ENCODE assay signal across 24 mouse cellular contexts in the genomic region with DNA sequence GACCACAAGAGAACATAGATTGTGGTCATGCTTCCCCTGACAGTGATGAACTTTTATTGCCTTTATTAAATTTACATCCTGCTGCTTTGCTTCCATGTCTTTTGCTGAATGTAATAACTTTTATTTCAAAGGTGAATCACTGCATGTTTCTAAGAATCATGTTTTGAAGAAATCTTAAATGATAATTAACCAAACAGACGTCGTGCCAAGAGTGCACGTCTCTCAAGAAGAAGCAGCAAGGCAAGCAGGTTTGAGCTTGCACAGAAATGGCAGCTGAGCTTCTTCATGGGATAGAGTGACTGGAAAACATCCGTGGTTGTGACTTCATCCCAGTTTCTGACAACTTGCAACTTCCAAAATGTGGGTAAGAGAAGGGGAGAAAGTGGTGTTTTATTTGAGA. TPM values are rescaled to one million over a fixed set of nuclear protein-coding genes. Genes with fewer than 3 reads are reported as not detected.
A peak's percentile ranks its signal among the peaks of the same experiment; 100 is the strongest.
DNase-seq lines count a peak whose midpoint lies in the region; ATAC-seq lines count a peak whose summit lies in the region.
"Had no signal": no experiment of that assay in that cellular context is flagged by ENCODE, and none has a peak within 500 bp of the region (broad histone marks: within the 10 kb centered on the region; RNA-seq: fewer than 3 reads in every experiment).

No protein-coding gene starts in this region.

- H3K4me1 ChIP-seq in embryonic facial prominence, embryonic 14.5 days (ENCODE audit: control insufficient read depth, insufficient read depth, low read length): no peaks in the 10 kb centered on the region
- no peaks in the 10 kb centered on the region for H3K4me1 ChIP-seq in embryonic facial prominence, embryonic 10.5 days
- H3K4me1 ChIP-seq in kidney, embryonic 14.5 days (ENCODE audit: control insufficient read depth, insufficient read depth, low read length): no peaks in the 10 kb centered on the region
- H3K4me1 ChIP-seq: embryonic facial prominence, embryonic 13.5 days had no signal

- no peak overlapping the region for H3K9ac ChIP-seq in embryonic facial prominence, embryonic 14.5 days (ENCODE audit: low read depth, low read length)
- no peak overlapping the region for H3K9ac ChIP-seq in kidney, embryonic 14.5 days (ENCODE audit: low read depth, low read length)
- H3K9ac ChIP-seq: embryonic facial prominence, embryonic 13.5 days; forebrain, embryonic 13.5 days; forebrain, embryonic 15.5 days; forebrain, postnatal 0 days had no signal

- DNase-seq in embryonic facial prominence, embryonic 14.5 days (ENCODE audit: low spot score): peak; percentile 5
- DNase-seq in embryonic facial prominence, embryonic 10.5 days (ENCODE audit: low spot score): no peak
- DNase-seq in kidney, adult 8-10 months: peak; percentile 19 to 24
- no peak for DNase-seq in kidney, postnatal 4 days
- DNase-seq in kidney, postnatal 25 days: peak; percentile 34 to 37
- DNase-seq: adrenal gland, adult 8-10 months; adrenal gland, postnatal 14 days; adrenal gland, postnatal 36 days; B cell, adult 2 months; cerebellum, adult 11-12 months; cerebellum, adult 2 months; cerebellum, adult 9-10 months; cerebellum, postnatal 10 days; cerebellum, postnatal 25 days; forebrain, postnatal 0 days had no signal

- 71% methylated on average over 4 of the region's 4 CpGs for WGBS in embryonic facial prominence, embryonic 14.5 days
- WGBS in embryonic facial prominence, embryonic 10.5 days: 90% methylated on average over 4 of the region's 4 CpGs
- WGBS in kidney, embryonic 14.5 days: 84% methylated on average over 4 of the region's 4 CpGs

- H3K27me3 ChIP-seq in embryonic facial prominence, embryonic 14.5 days (replicated peaks; ENCODE audit: control insufficient read depth, insufficient read depth, low read length): no peaks in the 10 kb centered on the region
- no peaks in the 10 kb centered on the region for H3K27me3 ChIP-seq in embryonic facial prominence, embryonic 10.5 days (replicated peaks; ENCODE audit: low read depth, poor library complexity, severe bottlenecking)
- no peaks in the 10 kb centered on the region for H3K27me3 ChIP-seq in kidney, embryonic 14.5 days (ENCODE audit: control insufficient read depth, insufficient read depth, low read length)
- H3K27me3 ChIP-seq: CH12.LX; embryonic facial prominence, embryonic 13.5 days; forebrain, embryonic 13.5 days; forebrain, embryonic 15.5 days had no signal

- H3K36me3 ChIP-seq in embryonic facial prominence, embryonic 14.5 days (ENCODE audit: control insufficient read depth, insufficient read depth, low read length): no peaks in the 10 kb centered on the region
- no peaks in the 10 kb centered on the region for H3K36me3 ChIP-seq in embryonic facial prominence, embryonic 10.5 days (replicated peaks)
- no peaks in the 10 kb centered on the region for H3K36me3 ChIP-seq in kidney, embryonic 14.5 days (ENCODE audit: control insufficient read depth, insufficient read depth, low read length)
- H3K36me3 ChIP-seq: embryonic facial prominence, embryonic 13.5 days; forebrain, embryonic 15.5 days; G1E had no signal

- ATAC-seq in embryonic facial prominence, embryonic 14.5 days (ENCODE audit: low read depth): no peak
- no peak for ATAC-seq in kidney, embryonic 14.5 days (ENCODE audit: low FRiP score, low TSS enrichment)
- ATAC-seq: activated CD4-positive, CD25-positive, alpha-beta regulatory T cell, adult 4 months; CD4-positive, CD25-positive, alpha-beta regulatory T cell, adult 4 months; forebrain, embryonic 13.5 days; forebrain, embryonic 15.5 days; forebrain, postnatal 0 days; Patski had no signal

- no peaks in the 10 kb centered on the region for H3K9me3 ChIP-seq in embryonic facial prominence, embryonic 14.5 days (ENCODE audit: control insufficient read depth, low read length)
- no peaks in the 10 kb centered on the region for H3K9me3 ChIP-seq in embryonic facial prominence, embryonic 10.5 days
- H3K9me3 ChIP-seq in kidney, embryonic 14.5 days (ENCODE audit: control insufficient read depth, low read length): no peaks in the 10 kb centered on the region
- H3K9me3 ChIP-seq: embryonic facial prominence, embryonic 13.5 days; forebrain, embryonic 13.5 days; forebrain, embryonic 15.5 days had no signal

- no peak overlapping the region for H3K4me3 ChIP-seq in embryonic facial prominence, embryonic 14.5 days (ENCODE audit: low read depth, low read length)
- H3K4me3 ChIP-seq in embryonic facial prominence, embryonic 10.5 days: no peak overlapping the region
- H3K4me3 ChIP-seq in kidney, embryonic 14.5 days (ENCODE audit: low read length): no peak overlapping the region
- H3K4me3 ChIP-seq: embryonic facial prominence, embryonic 13.5 days; forebrain, embryonic 13.5 days; forebrain, embryonic 15.5 days had no signal

- H3K4me2 ChIP-seq in embryonic facial prominence, embryonic 14.5 days (ENCODE audit: low read depth, low read length): no peak overlapping the region
- no peak overlapping the region for H3K4me2 ChIP-seq in kidney, embryonic 14.5 days (replicated peaks; ENCODE audit: low read depth, low read length)
- H3K4me2 ChIP-seq: embryonic facial prominence, embryonic 13.5 days; forebrain, embryonic 13.5 days; forebrain, embryonic 15.5 days had no signal

- no peak overlapping the region for H3K27ac ChIP-seq in embryonic facial prominence, embryonic 14.5 days (replicated peaks; ENCODE audit: low read depth, low read length)
- no peak overlapping the region for H3K27ac ChIP-seq in embryonic facial prominence, embryonic 10.5 days (replicated peaks)
- no peak overlapping the region for H3K27ac ChIP-seq in kidney, embryonic 14.5 days (ENCODE audit: low read depth, low read length)
- H3K27ac ChIP-seq: embryonic facial prominence, embryonic 13.5 days; forebrain, embryonic 13.5 days; forebrain, embryonic 15.5 days had no signal

RNA-seq across cellular contexts. Expression of a gene that starts 34.1 kb away (rescaled TPM):
- polyA plus RNA-seq in embryonic facial prominence, embryonic 14.5 days (2014; fragmentation: Nextera tagmentation; extraction: Ambion mirVana): 28.2 and 34.7 TPM in 2 replicates
- polyA plus RNA-seq in embryonic facial prominence, embryonic 10.5 days (2016; fragmentation: Nextera tagmentation; extraction: Ambion mirVana): 8.1 and 9.1 TPM in 2 replicates
- polyA plus RNA-seq in kidney, embryonic 14.5 days (2014; fragmentation: Nextera tagmentation; extraction: Ambion mirVana): 42.6 and 48.5 TPM in 2 replicates
- polyA plus RNA-seq: activated CD4-positive, CD25-positive, alpha-beta regulatory T cell, adult 4 months; CD4-positive, CD25-positive, alpha-beta regulatory T cell, adult 4 months; G1E had no signal

Comparison
In these comparisons a context has a peak if more than half of its experiments do, and no peak if none do; other contexts are left out.
1. DNase-seq: peak in embryonic facial prominence, embryonic 14.5 days (single experiment), kidney, adult 8-10 months (2 of 2) and kidney, postnatal 25 days (2 of 2); none in embryonic facial prominence, embryonic 10.5 days (single experiment) and kidney, postnatal 4 days (0 of 2).